Mouse (Mus musculus) CH12.LX (cell line): ENCODE data around the gene Klhl42. TPM values are rescaled to one million over a fixed set of nuclear protein-coding genes. Genes with fewer than 3 reads are reported as not detected.

Experiments used
- DNase-seq: peaks from one replicate; pipeline ENCODE4 v3.0.0-alpha.2; 2013; ENCODE audit errors: extremely low read depth
- H3K27ac ChIP-seq: 2 replicates; pipeline ENCODE4 v1.5.1; 2012; ENCODE audit warnings: low read depth, mild to moderate bottlenecking, control low read depth, moderate library complexity; ENCODE audit not compliant: insufficient read depth
- H3K27me3 ChIP-seq: replicated peaks from 2 replicates; pipeline ENCODE3; 2012; ENCODE audit warnings: inconsistent platforms
- H3K36me3 ChIP-seq, 2 experiments: replicated peaks in 1 of 2; 2 replicates each; pipeline versions ENCODE3 to v1.6.1; 2012; ENCODE audit warnings: inconsistent platforms in 1 of 2, low read length in 1 of 2, mild to moderate bottlenecking in 1 of 2, mixed read lengths in 1 of 2, moderate library complexity in 1 of 2; ENCODE audit not compliant: control insufficient read depth in 1 of 2, insufficient read depth in 1 of 2
- H3K4me1 ChIP-seq, 2 experiments: 2 replicates each; pipeline ENCODE4 v1.6.1; 2012; ENCODE audit warnings: inconsistent platforms in 1 of 2, moderate library complexity in 1 of 2; ENCODE audit not compliant: insufficient read depth in 2 of 2, control insufficient read depth in 1 of 2
- H3K4me2 ChIP-seq: 2 replicates; pipeline ENCODE4 v1.6.1; 2012; ENCODE audit warnings: low read depth, mild to moderate bottlenecking, control low read depth; ENCODE audit not compliant: poor library complexity, insufficient read depth, severe bottlenecking
- H3K4me3 ChIP-seq, 3 experiments: fragments of 150-350 bp in 1 of 3; sonication (generic) in 1 of 3; replicated peaks in 1 of 3; 2 replicates each; pipeline versions ENCODE3 to v1.5.1; 2011 to 2012; ENCODE audit warnings: low read depth in 2 of 3, low read length in 2 of 3, mild to moderate bottlenecking in 2 of 3, moderate library complexity in 2 of 3, control low read depth in 1 of 3, improper control_type of control experiment in 1 of 3, inconsistent platforms in 1 of 3, mixed read lengths in 1 of 3; ENCODE audit not compliant: poor library complexity in 1 of 3
- H3K79me2 ChIP-seq: replicated peaks from 2 replicates; pipeline ENCODE4 v1.6.1; 2012; ENCODE audit warnings: mild to moderate bottlenecking, moderate library complexity; ENCODE audit not compliant: control insufficient read depth, poor library complexity, insufficient read depth, severe bottlenecking; ENCODE audit errors: extremely low read depth
- H3K9ac ChIP-seq: 2 replicates; pipeline ENCODE4 v1.6.1; 2012; ENCODE audit warnings: low read depth, mild to moderate bottlenecking, control low read depth, moderate library complexity; ENCODE audit not compliant: insufficient read depth
- H3K9me3 ChIP-seq: replicated peaks from 2 replicates; pipeline ENCODE3; 2012; ENCODE audit warnings: low read length, inconsistent platforms, mixed read lengths
- BHLHE40 ChIP-seq: IDR thresholded peaks from 2 replicates; pipeline ENCODE4 v1.6.1; 2011; ENCODE audit warnings: mild to moderate bottlenecking, low read depth, low read length, improper control_type of control experiment
- CHD1 ChIP-seq: IDR thresholded peaks from 2 replicates; pipeline ENCODE4 v1.6.1; 2012; ENCODE audit warnings: low read depth, low read length, improper control_type of control experiment, inconsistent platforms
- CHD2 ChIP-seq: IDR thresholded peaks from 2 replicates; pipeline ENCODE4 v1.6.1; 2011; ENCODE audit warnings: low read length, improper control_type of control experiment
- CTCF ChIP-seq, 2 experiments: IDR thresholded peaks in 1 of 2; conservative IDR thresholded peaks in 1 of 2; 2 replicates each; pipeline ENCODE4 v1.5.1; 2011 to 2012; ENCODE audit warnings: low read depth in 2 of 2, low read length in 2 of 2, improper control_type of control experiment in 1 of 2, inconsistent platforms in 1 of 2, mild to moderate bottlenecking in 1 of 2, moderate library complexity in 1 of 2
- E2F4 ChIP-seq: IDR thresholded peaks from 2 replicates; pipeline ENCODE4 v1.6.1; 2011; ENCODE audit warnings: low read depth, low read length, improper control_type of control experiment; ENCODE audit not compliant: insufficient replicate concordance
- ELF1 ChIP-seq: IDR thresholded peaks from 2 replicates; pipeline ENCODE4 v1.6.1; 2014; ENCODE audit warnings: low read depth, mild to moderate bottlenecking, inconsistent platforms, low read length, improper control_type of control experiment
- EP300 ChIP-seq: IDR thresholded peaks from 2 replicates; pipeline ENCODE4 v1.6.1; 2011; ENCODE audit warnings: low read length, improper control_type of control experiment
- ETS1 ChIP-seq: conservative IDR thresholded peaks from 2 replicates; pipeline ENCODE4 v1.6.1; 2012; ENCODE audit warnings: low read depth, mild to moderate bottlenecking, inconsistent platforms, low read length, improper control_type of control experiment, moderate library complexity
- IRF4 ChIP-seq: IDR thresholded peaks from 2 replicates; pipeline ENCODE4 v1.6.1; 2014; ENCODE audit warnings: low read depth, mild to moderate bottlenecking, inconsistent platforms, low read length, improper control_type of control experiment
- JUN ChIP-seq: IDR thresholded peaks from 2 replicates; pipeline ENCODE4 v1.6.1; 2011; ENCODE audit warnings: low read depth, mild to moderate bottlenecking, low read length, improper control_type of control experiment, moderate library complexity; ENCODE audit not compliant: insufficient read depth
- JUND ChIP-seq: conservative IDR thresholded peaks from 2 replicates; pipeline ENCODE4 v1.6.1; 2011; ENCODE audit warnings: low read depth, low read length, improper control_type of control experiment
- KAT2A ChIP-seq: IDR thresholded peaks from 2 replicates; pipeline ENCODE4 v1.6.1; 2012; ENCODE audit warnings: low read length, improper control_type of control experiment, inconsistent platforms; ENCODE audit not compliant: insufficient replicate concordance
- MAFK ChIP-seq: IDR thresholded peaks from 2 replicates; pipeline ENCODE4 v1.6.1; 2011; ENCODE audit warnings: low read length, improper control_type of control experiment; ENCODE audit not compliant: insufficient replicate concordance
- MAX ChIP-seq: IDR thresholded peaks from 2 replicates; pipeline ENCODE4 v1.6.1; 2011; ENCODE audit warnings: low read length, improper control_type of control experiment
- MAZ ChIP-seq: IDR thresholded peaks from 2 replicates; pipeline ENCODE4 v1.6.1; 2012; ENCODE audit warnings: low read depth, mild to moderate bottlenecking, inconsistent platforms, low read length, improper control_type of control experiment, moderate library complexity
- MEF2A ChIP-seq: IDR thresholded peaks from 2 replicates; pipeline ENCODE4 v1.6.1; 2014; ENCODE audit warnings: low read depth, mild to moderate bottlenecking, inconsistent platforms, low read length, improper control_type of control experiment, borderline replicate concordance
- MXI1 ChIP-seq: IDR thresholded peaks from 2 replicates; pipeline ENCODE4 v1.6.1; 2011; ENCODE audit warnings: mild to moderate bottlenecking, low read depth, low read length, improper control_type of control experiment
- MYC ChIP-seq: IDR thresholded peaks from 2 replicates; pipeline ENCODE4 v1.6.1; 2011; ENCODE audit warnings: low read depth, mild to moderate bottlenecking, improper control_type of control experiment, low read length
- NELFE ChIP-seq: IDR thresholded peaks from 2 replicates; pipeline ENCODE4 v1.6.1; 2011; ENCODE audit warnings: low read depth, low read length, improper control_type of control experiment
- NRF1 ChIP-seq: IDR thresholded peaks from 2 replicates; pipeline ENCODE4 v1.6.1; 2014; ENCODE audit warnings: low read depth, mild to moderate bottlenecking, inconsistent platforms, low read length, improper control_type of control experiment, moderate library complexity
- PAX5 ChIP-seq: IDR thresholded peaks from 2 replicates; pipeline ENCODE4 v1.6.1; 2012; ENCODE audit warnings: low read length, inconsistent platforms, mixed read lengths
- POLR2A ChIP-seq: IDR thresholded peaks from 2 replicates; pipeline ENCODE4 v1.6.1; 2011; ENCODE audit warnings: low read depth, mild to moderate bottlenecking, improper control_type of control experiment, low read length
- RAD21 ChIP-seq: IDR thresholded peaks from 2 replicates; pipeline ENCODE4 v1.6.1; 2011; ENCODE audit warnings: low read depth, mild to moderate bottlenecking, low read length, improper control_type of control experiment, moderate library complexity
- RCOR1 ChIP-seq: conservative IDR thresholded peaks from 2 replicates; pipeline ENCODE4 v1.6.1; 2012; ENCODE audit warnings: low read depth, mild to moderate bottlenecking, inconsistent platforms, low read length, improper control_type of control experiment
- SIN3A ChIP-seq: IDR thresholded peaks from 2 replicates; pipeline ENCODE4 v1.6.1; 2012; ENCODE audit warnings: low read length, improper control_type of control experiment, inconsistent platforms
- SMC3 ChIP-seq: IDR thresholded peaks from 2 replicates; pipeline ENCODE4 v1.6.1; 2011; ENCODE audit warnings: low read depth, low read length, improper control_type of control experiment
- TBP ChIP-seq: conservative IDR thresholded peaks from 2 replicates; pipeline ENCODE4 v1.6.1; 2011; ENCODE audit warnings: low read depth, low read length, improper control_type of control experiment
- TCF12 ChIP-seq: IDR thresholded peaks from 2 replicates; pipeline ENCODE4 v1.6.1; 2014; ENCODE audit warnings: low read depth, mild to moderate bottlenecking, inconsistent platforms, low read length, improper control_type of control experiment
- UBTF ChIP-seq: IDR thresholded peaks from 2 replicates; pipeline ENCODE4 v1.6.1; 2012; ENCODE audit warnings: low read depth, mild to moderate bottlenecking, inconsistent platforms, low read length, improper control_type of control experiment, moderate library complexity
- USF1 ChIP-seq: IDR thresholded peaks from 2 replicates; pipeline ENCODE4 v1.6.1; 2014; ENCODE audit warnings: low read depth, mild to moderate bottlenecking, inconsistent platforms, low read length, improper control_type of control experiment
- USF2 ChIP-seq: conservative IDR thresholded peaks from 2 replicates; pipeline ENCODE4 v1.6.1; 2011; ENCODE audit warnings: low read depth, low read length, improper control_type of control experiment
- ZC3H11A ChIP-seq: IDR thresholded peaks from 2 replicates; pipeline ENCODE4 v1.6.1; 2012; ENCODE audit warnings: low read depth, mild to moderate bottlenecking, inconsistent platforms, low read length, improper control_type of control experiment
- ZKSCAN1 ChIP-seq: IDR thresholded peaks from 2 replicates; pipeline ENCODE4 v1.6.1; 2012; ENCODE audit warnings: low read depth, inconsistent platforms, low read length, improper control_type of control experiment, borderline replicate concordance
- ZNF384 ChIP-seq: IDR thresholded peaks from 2 replicates; pipeline ENCODE4 v1.6.1; 2012; ENCODE audit warnings: low read depth, low read length, improper control_type of control experiment, inconsistent platforms
- dilution Hi-C: fragments of 300-500 bp; cut with MboI; formaldehyde crosslinking; loops from 2 replicates; pipeline ENCODE4 v1.14.3; 2020; ENCODE audit warnings: low sequenced_read_pairs; ENCODE audit not compliant: extremely low pct_unique_long_range_greater_than_20kb, extremely low pct_ligation_motif_present
- in situ Hi-C: fragments of 300-500 bp; cut with MboI; formaldehyde crosslinking; loops from 3 replicates; pipeline ENCODE4 v1.14.3; 2019; ENCODE audit warnings: low sequenced_read_pairs, low pct_ligation_motif_present, low pct_unique_long_range_greater_than_20kb, mixed read lengths
- polyA plus RNA-seq: library from polyadenylated mRNA; unstranded; fragments of >175 nt; gene quantifications from 2 replicates; pipeline ENCODE4 v1.2.1, GENCODE M21; 2012; ENCODE audit warnings: low read depth; ENCODE audit not compliant: insufficient read length
- total RNA-seq, 2 experiments: library from RNA; depleted of rRNA; stranded (reverse); fragments of 300-350 nt in 1 of 2; fragments of >200 nt in 1 of 2; gene quantifications; 2 replicates each; pipeline ENCODE4 v1.2.3; 2012 to 2014

Gene Klhl42
- total and polyA plus RNA-seq, 3 experiments, result 2.7 to 7.4 (median 3.6) TPM

- dilution Hi-C loops (no loop called here), in situ Hi-C loops (no loop called here)
- peaks cover 34 to 43% of the 10 kb centered on the region in 2 experiments for H3K4me1 ChIP-seq
- H3K9me3 ChIP-seq, result peaks cover 3% of the 10 kb centered on the region
- no peak overlapping the region for H3K4me3 ChIP-seq
- no peak for TF ChIP-seq MEF2A
- no peak for TF ChIP-seq SIN3A
- TF ChIP-seq ELF1, result peak; percentile 10; the same call in 1 of the 2 replicates
- no peak for TF ChIP-seq PAX5
- peak; percentile 62; the same call in 1 of the 2 replicates for TF ChIP-seq TCF12
- no peak for TF ChIP-seq USF1
- no peak for TF ChIP-seq KAT2A
- no peak for TF ChIP-seq ZNF384
- TF ChIP-seq ZKSCAN1, result no peak
- no peak for TF ChIP-seq CHD1
- TF ChIP-seq MXI1, result no peak
- TF ChIP-seq RCOR1, result no peak
- TF ChIP-seq MAX, result no peak
- no peak for TF ChIP-seq TBP
- no peak for TF ChIP-seq CTCF (conservative IDR thresholded peaks at IDR 0.05 in 1 of 2, IDR thresholded peaks at IDR 0.05 in 1 of 2; ENCODE audit: low read depth in 2 of 2, low read length in 2 of 2)
- TF ChIP-seq EP300, result peak; percentile 5; the same call in 1 of the 2 replicates
- peak; percentile 67 for TF ChIP-seq BHLHE40
- no peak for TF ChIP-seq UBTF
- TF ChIP-seq CHD2, result no peak; the same call in 1 of the 2 replicates
- TF ChIP-seq ETS1, result peak; percentile 49; the same call in 1 of the 2 replicates
- no peak for TF ChIP-seq MAFK
- TF ChIP-seq IRF4, result no peak
- 0 out of 2 replicates have a peak, but pooled peaks have one; percentile 22 for TF ChIP-seq NRF1
- no peak for TF ChIP-seq RAD21
- no peak for TF ChIP-seq SMC3
- no peak for TF ChIP-seq ZC3H11A
- TF ChIP-seq NELFE, result peak; percentile 44; the same call in 1 of the 2 replicates
- no peak for TF ChIP-seq E2F4
- TF ChIP-seq MYC, result 0 out of 2 replicates have a peak, but pooled peaks have one; percentile 32
- TF ChIP-seq USF2, result no peak
- no peak for TF ChIP-seq MAZ
- TF ChIP-seq POLR2A, result peak; percentile 38; the same call in 1 of the 2 replicates
- TF ChIP-seq JUND, result no peak
- TF ChIP-seq JUN, result no peak
- TF ChIP-seq, all 38 proteins: peak for 9
- peak overlapping the region; percentile 9; the same call in 1 of the 2 replicates for H3K4me2 ChIP-seq
- H3K9ac ChIP-seq, result 0 out of 2 replicates have a peak overlapping the region, but pooled peaks have one; percentile 1
- H3K36me3 ChIP-seq, result no peaks in the 10 kb centered on the region
- no peaks in the 10 kb centered on the region for H3K79me2 ChIP-seq
- no peak for DNase-seq
- peak overlapping the region; percentile 49 for H3K27ac ChIP-seq
- no peaks in the 10 kb centered on the region for H3K27me3 ChIP-seq
Measured at GRCm38 (mm10) chr6:147155085-147155484, 63.9 kb downstream of the Klhl42 start.
